Mouse (Mus musculus): ENCODE results near the gene Qser1. TPM values are rescaled to one million over a fixed set of nuclear protein-coding genes. Genes with fewer than 3 reads are reported as not detected.
A peak's percentile ranks its signal among the peaks of the same experiment; 100 is the strongest.

Qser1 gene
- polyA plus RNA-seq, 1 experiment from 2014 or later, result 2.6 TPM

GRCm38 (mm10) chr2:104739691-104740090 lies 76.9 kb downstream of the Qser1 start:
- WGBS, result 87% methylated on average over 2 of the region's 2 CpGs
- no peak overlapping the region for H3K4me2 ChIP-seq (replicated peaks; ENCODE audit: low read depth)

GRCm38 (mm10) chr2:104736241-104736640 lies 80.3 kb downstream of the Qser1 start:
- 44% methylated on average over 7 of the region's 7 CpGs for WGBS
- Histone ChIP-seq H3K9ac (ENCODE audit: low read length) (no peak overlapping the region), H3K36me3 (ENCODE audit: control insufficient read depth, insufficient read depth, low read length) (no peaks in the 10 kb centered on the region), H3K4me3 (ENCODE audit: low read depth, low read length) (no peak overlapping the region), H3K27me3 (ENCODE audit: control insufficient read depth, insufficient read depth, low read length) (no peaks in the 10 kb centered on the region), H3K9me3 (ENCODE audit: control insufficient read depth, low read length) (no peaks in the 10 kb centered on the region), H3K4me1 (replicated peaks; ENCODE audit: control insufficient read depth, insufficient read depth) (no peaks in the 10 kb centered on the region), H3K27ac (replicated peaks) (no peak overlapping the region), H3K4me2 (replicated peaks; ENCODE audit: low read depth) (no peak overlapping the region)
- 0 out of 2 replicates have a peak, but pooled peaks have one; percentile 51 for ATAC-seq (ENCODE audit: low FRiP score, low TSS enrichment)
- no peak for DNase-seq (ENCODE audit: low spot score)
- TF ChIP-seq CTCF (IDR thresholded peaks at IDR 0.05; ENCODE audit: low read depth), result no peak
- no peak for TF ChIP-seq EP300 (optimal IDR thresholded peaks at IDR 0.05)

More at GRCm38 (mm10) chr2:104739691-104740090, 76.9 kb downstream of the Qser1 start:
- no peaks in the 10 kb centered on the region for H3K9me3 ChIP-seq (ENCODE audit: control insufficient read depth, low read length)
- H3K36me3 ChIP-seq (ENCODE audit: control insufficient read depth, insufficient read depth, low read length), result no peaks in the 10 kb centered on the region
- ATAC-seq (ENCODE audit: low FRiP score, low TSS enrichment) (no peak), DNase-seq (ENCODE audit: low spot score) (no peak)
- no peaks in the 10 kb centered on the region for H3K4me1 ChIP-seq (replicated peaks; ENCODE audit: control insufficient read depth, insufficient read depth)
- TF ChIP-seq EP300 (optimal IDR thresholded peaks at IDR 0.05) (no peak), CTCF (IDR thresholded peaks at IDR 0.05; ENCODE audit: low read depth) (no peak)
- no peaks in the 10 kb centered on the region for H3K27me3 ChIP-seq (ENCODE audit: control insufficient read depth, insufficient read depth, low read length)
- no peak overlapping the region for H3K4me3 ChIP-seq (ENCODE audit: low read depth, low read length)
- no peak overlapping the region for H3K27ac ChIP-seq (replicated peaks)
- no peak overlapping the region for H3K9ac ChIP-seq (ENCODE audit: low read length)

GRCm38 (mm10) chr2:104732562-104733256 lies 83.9 kb downstream of the Qser1 start:
- ATAC-seq (ENCODE audit: low FRiP score, low TSS enrichment) (no peak), DNase-seq (ENCODE audit: low spot score) (no peak)
- WGBS, result 54% methylated on average over 7 of the region's 7 CpGs
- Histone ChIP-seq H3K36me3 (ENCODE audit: control insufficient read depth, insufficient read depth, low read length) (no peaks in the 10 kb centered on the region), H3K4me1 (replicated peaks; ENCODE audit: control insufficient read depth, insufficient read depth) (no peaks in the 10 kb centered on the region), H3K9me3 (ENCODE audit: control insufficient read depth, low read length) (no peaks in the 10 kb centered on the region), H3K4me3 (ENCODE audit: low read depth, low read length) (no peak overlapping the region), H3K9ac (ENCODE audit: low read length) (no peak overlapping the region), H3K27me3 (ENCODE audit: control insufficient read depth, insufficient read depth, low read length) (no peaks in the 10 kb centered on the region), H3K27ac (replicated peaks) (no peak overlapping the region), H3K4me2 (replicated peaks; ENCODE audit: low read depth) (no peak overlapping the region)
- TF ChIP-seq CTCF (IDR thresholded peaks at IDR 0.05; ENCODE audit: low read depth) (no peak), EP300 (optimal IDR thresholded peaks at IDR 0.05) (no peak)

- H3K9ac ChIP-seq (ENCODE audit: low read length), result no peak overlapping the region
- TF ChIP-seq CTCF (IDR thresholded peaks at IDR 0.05; ENCODE audit: low read depth), result no peak
- TF ChIP-seq EP300 (optimal IDR thresholded peaks at IDR 0.05), result no peak
- no peak for DNase-seq (ENCODE audit: low spot score)
- H3K27me3 ChIP-seq (ENCODE audit: control insufficient read depth, insufficient read depth, low read length), result no peaks in the 10 kb centered on the region
- H3K36me3 ChIP-seq (ENCODE audit: control insufficient read depth, insufficient read depth, low read length), result no peaks in the 10 kb centered on the region
- H3K4me1 ChIP-seq (replicated peaks; ENCODE audit: control insufficient read depth, insufficient read depth), result no peaks in the 10 kb centered on the region
- H3K27ac ChIP-seq (replicated peaks), result peak overlapping the region; percentile 58; the same call in 1 of the 2 replicates
- H3K9me3 ChIP-seq (ENCODE audit: control insufficient read depth, low read length), result no peaks in the 10 kb centered on the region
- ATAC-seq (ENCODE audit: low FRiP score, low TSS enrichment), result peak; percentile 32; the same call in 1 of the 2 replicates
- no peak overlapping the region for H3K4me3 ChIP-seq (ENCODE audit: low read depth, low read length)
- WGBS, result 70% methylated on average over 9 of the region's 9 CpGs
- no peak overlapping the region for H3K4me2 ChIP-seq (replicated peaks; ENCODE audit: low read depth)
These were observed 84.5 kb downstream of the Qser1 start for GRCm38 (mm10) chr2:104732033-104732444.

- ATAC-seq (ENCODE audit: low FRiP score, low TSS enrichment) (no peak), DNase-seq (ENCODE audit: low spot score) (no peak)
- Histone ChIP-seq H3K27me3 (ENCODE audit: control insufficient read depth, insufficient read depth, low read length) (no peaks in the 10 kb centered on the region), H3K27ac (replicated peaks) (no peak overlapping the region), H3K9ac (ENCODE audit: low read length) (no peak overlapping the region), H3K4me2 (replicated peaks; ENCODE audit: low read depth) (no peak overlapping the region), H3K36me3 (ENCODE audit: control insufficient read depth, insufficient read depth, low read length) (no peaks in the 10 kb centered on the region), H3K4me1 (replicated peaks; ENCODE audit: control insufficient read depth, insufficient read depth) (no peaks in the 10 kb centered on the region), H3K9me3 (ENCODE audit: control insufficient read depth, low read length) (no peaks in the 10 kb centered on the region), H3K4me3 (ENCODE audit: low read depth, low read length) (no peak overlapping the region)
- 52% methylated on average over 1 of the region's 1 CpGs for WGBS
- TF ChIP-seq CTCF (IDR thresholded peaks at IDR 0.05; ENCODE audit: low read depth) (no peak), EP300 (optimal IDR thresholded peaks at IDR 0.05) (no peak)
These were observed 89.2 kb downstream of the Qser1 start for GRCm38 (mm10) chr2:104727369-104727768.

GRCm38 (mm10) chr2:104722021-104722420 lies 94.5 kb downstream of the Qser1 start:
- Histone ChIP-seq H3K27ac (replicated peaks) (no peak overlapping the region), H3K36me3 (ENCODE audit: control insufficient read depth, insufficient read depth, low read length) (no peaks in the 10 kb centered on the region), H3K9ac (ENCODE audit: low read length) (no peak overlapping the region), H3K4me2 (replicated peaks; ENCODE audit: low read depth) (no peak overlapping the region), H3K4me3 (ENCODE audit: low read depth, low read length) (no peak overlapping the region), H3K4me1 (replicated peaks; ENCODE audit: control insufficient read depth, insufficient read depth) (no peaks in the 10 kb centered on the region), H3K27me3 (ENCODE audit: control insufficient read depth, insufficient read depth, low read length) (no peaks in the 10 kb centered on the region), H3K9me3 (ENCODE audit: control insufficient read depth, low read length) (no peaks in the 10 kb centered on the region)
- WGBS, result 66% methylated on average over 3 of the region's 3 CpGs
- ATAC-seq (ENCODE audit: low FRiP score, low TSS enrichment) (no peak), DNase-seq (ENCODE audit: low spot score) (no peak)
- no peak for TF ChIP-seq EP300 (optimal IDR thresholded peaks at IDR 0.05)
- no peak for TF ChIP-seq CTCF (IDR thresholded peaks at IDR 0.05; ENCODE audit: low read depth)
